ENCODE assay signal across 16 mouse cellular contexts in the genomic region with DNA sequence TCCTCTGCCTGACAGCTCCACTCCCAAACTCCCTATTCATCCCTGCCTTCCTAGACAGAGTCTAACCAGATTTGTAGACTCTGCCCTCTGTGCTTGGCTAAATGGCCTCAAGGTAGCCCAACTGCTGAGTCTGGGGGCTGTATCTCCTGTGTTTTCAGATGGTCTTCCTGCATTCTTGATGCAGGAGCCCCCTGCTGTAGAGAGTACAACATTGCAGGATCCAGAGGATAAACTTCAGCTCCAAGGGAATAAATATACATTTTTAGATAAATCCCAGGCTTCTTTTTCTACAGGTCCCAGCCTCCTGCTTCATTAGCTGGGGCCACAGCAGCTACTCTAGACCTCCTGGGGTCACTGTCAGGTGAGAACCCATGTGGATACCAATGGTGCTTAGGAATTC.
A peak's percentile ranks its signal among the peaks of the same experiment; 100 is the strongest.
DNase-seq lines count a peak whose midpoint lies in the region; ATAC-seq and TF ChIP-seq lines count a peak whose summit lies in the region.
"Had no signal": no experiment of that assay in that cellular context is flagged by ENCODE, and none has a peak within 500 bp of the region (broad histone marks: within the 10 kb centered on the region; RNA-seq: fewer than 3 reads in every experiment).

No protein-coding gene starts in this region.

- no peaks in the 10 kb centered on the region for H3K4me1 ChIP-seq in forebrain, postnatal 0 days (ENCODE audit: insufficient read depth)
- H3K4me1 ChIP-seq in forebrain, embryonic 10.5 days = peaks cover 55% of the 10 kb centered on the region
- H3K4me1 ChIP-seq in liver, embryonic 12.5 days = peaks cover 36% of the 10 kb centered on the region
- peaks cover 25% of the 10 kb centered on the region for H3K4me1 ChIP-seq in liver, postnatal 0 days (ENCODE audit: insufficient read depth)
- peaks cover 36% of the 10 kb centered on the region for H3K4me1 ChIP-seq in hindbrain, embryonic 16.5 days (ENCODE audit: control insufficient read depth, insufficient read depth, low read depth, low read length)
- peaks cover 40% of the 10 kb centered on the region for H3K4me1 ChIP-seq in intestine, embryonic 16.5 days (ENCODE audit: control insufficient read depth, insufficient read depth, low read length)

- no peaks in the 10 kb centered on the region for H3K27me3 ChIP-seq in forebrain, postnatal 0 days (ENCODE audit: insufficient read depth, low read length)
- H3K27me3 ChIP-seq in forebrain, embryonic 10.5 days (ENCODE audit: poor library complexity, severe bottlenecking) = no peaks in the 10 kb centered on the region
- H3K27me3 ChIP-seq in liver, embryonic 12.5 days (replicated peaks) = no peaks in the 10 kb centered on the region
- H3K27me3 ChIP-seq in liver, postnatal 0 days (ENCODE audit: insufficient read depth, low read length) = no peaks in the 10 kb centered on the region
- H3K27me3 ChIP-seq in hindbrain, embryonic 16.5 days (replicated peaks; ENCODE audit: control insufficient read depth, insufficient read depth, low read length) = no peaks in the 10 kb centered on the region
- no peaks in the 10 kb centered on the region for H3K27me3 ChIP-seq in intestine, embryonic 16.5 days (replicated peaks; ENCODE audit: control insufficient read depth, insufficient read depth, low read length)
- H3K27me3 ChIP-seq: hindbrain, embryonic 15.5 days; liver, embryonic 15.5 days; neural tube, embryonic 13.5 days had no signal

- TF ChIP-seq CTCF in forebrain, postnatal 0 days (IDR thresholded peaks at IDR 0.05; ENCODE audit: low read depth) = peak; percentile 62
- TF ChIP-seq CTCF in liver, postnatal 0 days (IDR thresholded peaks at IDR 0.05; ENCODE audit: low read depth) = peak; percentile 50

- no peaks in the 10 kb centered on the region for H3K9me3 ChIP-seq in forebrain, postnatal 0 days (ENCODE audit: low read length)
- no peaks in the 10 kb centered on the region for H3K9me3 ChIP-seq in forebrain, embryonic 10.5 days
- no peaks in the 10 kb centered on the region for H3K9me3 ChIP-seq in liver, embryonic 12.5 days (replicated peaks)
- no peaks in the 10 kb centered on the region for H3K9me3 ChIP-seq in liver, postnatal 0 days (ENCODE audit: low read length)
- no peaks in the 10 kb centered on the region for H3K9me3 ChIP-seq in hindbrain, embryonic 16.5 days (ENCODE audit: control insufficient read depth, low read length)
- H3K9me3 ChIP-seq in intestine, embryonic 16.5 days (ENCODE audit: control insufficient read depth, low read length) = no peaks in the 10 kb centered on the region
- H3K9me3 ChIP-seq: G1E; hindbrain, embryonic 15.5 days; liver, embryonic 15.5 days; neural tube, embryonic 13.5 days had no signal

- no peak for DNase-seq in forebrain, postnatal 0 days
- no peak for DNase-seq in forebrain, embryonic 10.5 days (ENCODE audit: extremely low spot score, low spot score)
- DNase-seq in liver (no peak), NIH3T3 (ENCODE audit: low read depth) (peak; percentile 39)
- DNase-seq in liver, postnatal 0 days = no peak
- DNase-seq: B cell, adult 2 months; cerebellum, postnatal 25 days; gastrocnemius, postnatal 36 days; right cerebral cortex, adult 18-20 months had no signal

- no peak for TF ChIP-seq EP300 in liver, postnatal 0 days (IDR thresholded peaks at IDR 0.05; ENCODE audit: low read depth)

- H3K4me3 ChIP-seq in forebrain, postnatal 0 days (ENCODE audit: low read depth, low read length) = no peak overlapping the region
- H3K4me3 ChIP-seq in forebrain, embryonic 10.5 days = no peak overlapping the region
- H3K4me3 ChIP-seq in liver, embryonic 12.5 days = no peak overlapping the region
- H3K4me3 ChIP-seq in liver, postnatal 0 days (ENCODE audit: low read depth, low read length) = no peak overlapping the region
- H3K4me3 ChIP-seq in hindbrain, embryonic 16.5 days (ENCODE audit: low read length) = no peak overlapping the region
- H3K4me3 ChIP-seq in intestine, embryonic 16.5 days (ENCODE audit: low read length) = no peak overlapping the region
- H3K4me3 ChIP-seq: hindbrain, embryonic 15.5 days; liver, embryonic 15.5 days; neural tube, embryonic 13.5 days had no signal

- no peak overlapping the region for H3K9ac ChIP-seq in forebrain, postnatal 0 days
- no peak overlapping the region for H3K9ac ChIP-seq in liver, embryonic 12.5 days
- H3K9ac ChIP-seq in liver, postnatal 0 days (replicated peaks) = no peak overlapping the region
- H3K9ac ChIP-seq in hindbrain, embryonic 16.5 days (ENCODE audit: low read depth, low read length) = no peak overlapping the region
- H3K9ac ChIP-seq in intestine, embryonic 16.5 days (ENCODE audit: low read depth, low read length) = no peak overlapping the region
- H3K9ac ChIP-seq: hindbrain, embryonic 15.5 days; liver, embryonic 15.5 days; neural tube, embryonic 13.5 days had no signal

- peaks cover 49% of the 10 kb centered on the region for H3K36me3 ChIP-seq in forebrain, postnatal 0 days (ENCODE audit: insufficient read depth)
- peaks cover 61% of the 10 kb centered on the region for H3K36me3 ChIP-seq in forebrain, embryonic 10.5 days (replicated peaks)
- peaks cover 93% of the 10 kb centered on the region for H3K36me3 ChIP-seq in liver, embryonic 12.5 days
- H3K36me3 ChIP-seq in liver, postnatal 0 days (replicated peaks; ENCODE audit: insufficient read depth, low read length) = peaks cover 38% of the 10 kb centered on the region
- peaks cover 35% of the 10 kb centered on the region for H3K36me3 ChIP-seq in hindbrain, embryonic 16.5 days (ENCODE audit: control insufficient read depth, insufficient read depth, low read length)
- H3K36me3 ChIP-seq in intestine, embryonic 16.5 days (ENCODE audit: control insufficient read depth, insufficient read depth, low read length) = peaks cover 31% of the 10 kb centered on the region

- no peak overlapping the region for H3K4me2 ChIP-seq in forebrain, postnatal 0 days (ENCODE audit: low read depth)
- no peak overlapping the region for H3K4me2 ChIP-seq in liver, embryonic 12.5 days
- H3K4me2 ChIP-seq in liver, postnatal 0 days (ENCODE audit: low read depth, low read length) = no peak overlapping the region
- no peak overlapping the region for H3K4me2 ChIP-seq in hindbrain, embryonic 16.5 days (ENCODE audit: low read length)
- no peak overlapping the region for H3K4me2 ChIP-seq in intestine, embryonic 16.5 days (ENCODE audit: low read depth, low read length)
- H3K4me2 ChIP-seq: hindbrain, embryonic 15.5 days; liver, embryonic 15.5 days; neural tube, embryonic 13.5 days had no signal

- no peak for ATAC-seq in forebrain, postnatal 0 days
- ATAC-seq in liver, embryonic 12.5 days = no peak
- no peak for ATAC-seq in liver, postnatal 0 days
- ATAC-seq in hindbrain, embryonic 16.5 days = no peak
- no peak for ATAC-seq in intestine, embryonic 16.5 days

- no peak overlapping the region for H3K27ac ChIP-seq in forebrain, postnatal 0 days (ENCODE audit: low read depth, low read length)
- H3K27ac ChIP-seq in forebrain, embryonic 10.5 days = no peak overlapping the region
- 0 out of 2 replicates have a peak overlapping the region, but pooled peaks have one; percentile 29 for H3K27ac ChIP-seq in liver, embryonic 12.5 days
- H3K27ac ChIP-seq in liver, postnatal 0 days (ENCODE audit: low read depth) = no peak overlapping the region
- H3K27ac ChIP-seq in hindbrain, embryonic 16.5 days (ENCODE audit: low read depth, low read length) = no peak overlapping the region
- H3K27ac ChIP-seq in intestine, embryonic 16.5 days (ENCODE audit: low read length) = no peak overlapping the region
- H3K27ac ChIP-seq: hindbrain, embryonic 15.5 days; liver, embryonic 15.5 days had no signal
